Mouse (Mus musculus) lung, postnatal 0 days (tissue): ENCODE results near the gene Abca7. TPM values are rescaled to one million over a fixed set of nuclear protein-coding genes. Genes with fewer than 3 reads are reported as not detected.

ENCODE experiments used
- ATAC-seq: fragments of 200-750 bp; cut with Nextera tagmentation; 2 replicates; pipeline ENCODE4 v1.8.0; 2017; ENCODE audit warnings: moderate library complexity
- DNase-seq: peaks from one replicate; pipeline ENCODE4 v3.0.0-alpha.2; 2016; ENCODE audit warnings: low spot score
- H3K27ac ChIP-seq: fragments of 300-500 bp; sonication (generic); 2 replicates; pipeline ENCODE4 v1.5.1; 2014; ENCODE audit warnings: antibody characterized with exemption, mild to moderate bottlenecking, low read length, mixed read lengths
- H3K27me3 ChIP-seq: fragments of 300-500 bp; sonication (generic); replicated peaks from 2 replicates; pipeline ENCODE4 v1.6.1; 2014; ENCODE audit warnings: low read length, mixed read lengths; ENCODE audit not compliant: insufficient read depth
- H3K36me3 ChIP-seq: fragments of 300-500 bp; sonication (generic); 2 replicates; pipeline ENCODE4 v1.6.1; 2014; ENCODE audit warnings: low read length, mixed read lengths; ENCODE audit not compliant: insufficient read depth
- H3K4me1 ChIP-seq: fragments of 300-500 bp; sonication (generic); 2 replicates; pipeline ENCODE4 v1.6.1; 2014; ENCODE audit warnings: antibody characterized with exemption, low read depth, low read length, mixed read lengths; ENCODE audit not compliant: insufficient read depth
- H3K4me2 ChIP-seq: fragments of 300-500 bp; sonication (generic); replicated peaks from 2 replicates; pipeline ENCODE4 v1.6.1; 2014; ENCODE audit warnings: low read depth, mild to moderate bottlenecking, low read length, moderate library complexity, mixed read lengths
- H3K4me3 ChIP-seq: fragments of 300-500 bp; sonication (generic); 2 replicates; pipeline ENCODE4 v1.5.1; 2014; ENCODE audit warnings: low read depth, low read length
- H3K9ac ChIP-seq: fragments of 300-500 bp; sonication (generic); replicated peaks from 2 replicates; pipeline ENCODE4 v1.6.1; 2014; ENCODE audit warnings: low read depth, mild to moderate bottlenecking
- H3K9me3 ChIP-seq: fragments of 300-500 bp; sonication (generic); 2 replicates; pipeline ENCODE4 v1.6.1; 2016; ENCODE audit warnings: low read length, mixed read lengths
- CTCF ChIP-seq: IDR thresholded peaks from 2 replicates; pipeline ENCODE4 v1.5.1; 2016; ENCODE audit warnings: antibody characterized with exemption, mild to moderate bottlenecking
- EP300 ChIP-seq: IDR thresholded peaks from 2 replicates; pipeline ENCODE4 v1.6.1; 2016; ENCODE audit warnings: antibody characterized with exemption, mild to moderate bottlenecking, control low read depth
- WGBS: fragments of 180-500 bp; shearing (Covaris S2); extraction: QIAGEN DNeasy Blood & Tissue Kit; methylation state at CpG from one replicate; pipeline ENCODE4 v1.1.7; 2014; 5-methylcytosine and 5-hydroxymethylcytosine counted together
- polyA plus RNA-seq: library from polyadenylated mRNA; unstranded; fragments of >200 nt; fragmentation: Nextera tagmentation; extraction: Ambion mirVana; gene quantifications from 2 replicates; pipeline ENCODE4 v1.2.1, GENCODE M21; 2015

Abca7 gene
- polyA plus RNA-seq, 1 experiment from 2014 or later = 5.5 TPM

- H3K4me1 ChIP-seq = peaks cover 5% of the 10 kb centered on the region
- TF ChIP-seq EP300 (no peak), CTCF (no peak)
- H3K4me3 ChIP-seq = no peak overlapping the region
- DNase-seq (no peak), ATAC-seq (no peak)
- H3K36me3 ChIP-seq = peaks cover 40% of the 10 kb centered on the region
- 96% methylated on average over 20 of the region's 21 CpGs for WGBS
- no peak overlapping the region for H3K27ac ChIP-seq
- no peaks in the 10 kb centered on the region for H3K9me3 ChIP-seq
- no peaks in the 10 kb centered on the region for H3K27me3 ChIP-seq
- H3K4me2 ChIP-seq = no peak overlapping the region
- H3K9ac ChIP-seq = no peak overlapping the region
Measured at GRCm38 (mm10) chr10:79978061-79978460, 18.2 kb upstream of the Abca7 start.

DNA sequence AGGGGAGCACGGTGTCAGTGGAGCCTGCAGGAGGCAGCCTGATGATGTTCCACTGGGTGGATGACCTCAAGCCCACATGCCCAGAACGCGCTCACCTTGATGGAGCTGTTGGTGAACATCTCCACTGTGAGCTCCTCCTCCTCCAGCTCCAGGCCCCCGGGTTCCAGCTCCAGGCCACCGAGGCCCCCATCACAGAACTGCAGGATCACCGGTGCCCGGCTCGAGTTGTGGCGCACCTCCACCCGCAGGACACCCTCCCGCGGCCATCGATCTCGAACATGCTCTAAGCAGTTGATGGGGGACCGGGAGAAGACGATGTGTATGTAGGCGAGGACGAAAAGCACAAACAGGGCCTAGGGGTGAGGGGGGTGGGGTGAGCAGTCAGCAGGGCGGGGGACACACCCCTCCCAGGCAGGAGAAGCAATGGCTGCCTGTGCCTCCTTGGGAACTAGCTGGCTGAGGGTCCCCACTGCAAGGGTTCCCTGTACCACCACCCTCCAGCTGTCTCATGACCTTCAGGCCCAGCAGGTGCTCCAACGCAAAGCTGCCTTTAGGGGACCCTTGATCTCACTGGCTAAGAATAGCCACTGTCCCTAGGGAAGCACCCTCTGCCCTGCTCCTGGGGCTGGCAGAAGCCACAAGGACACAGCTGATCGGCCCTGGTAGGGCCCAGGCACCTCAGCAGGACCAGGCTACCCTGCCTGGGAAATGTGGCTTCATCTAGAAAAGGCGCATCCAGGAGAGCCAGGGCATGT, 16.7 kb upstream of the Abca7 start:
- H3K27me3 ChIP-seq = no peaks in the 10 kb centered on the region
- H3K4me2 ChIP-seq = no peak overlapping the region
- no peaks in the 10 kb centered on the region for H3K9me3 ChIP-seq
- no peak overlapping the region for H3K4me3 ChIP-seq
- ATAC-seq (no peak), DNase-seq (no peak)
- H3K9ac ChIP-seq = no peak overlapping the region
- no peak for TF ChIP-seq EP300
- no peak for TF ChIP-seq CTCF
- 93% methylated on average over 22 of the region's 22 CpGs for WGBS
- H3K4me1 ChIP-seq = peaks cover 10% of the 10 kb centered on the region
- peaks cover 40% of the 10 kb centered on the region for H3K36me3 ChIP-seq
- no peak overlapping the region for H3K27ac ChIP-seq

- 68% methylated on average over 5 of the region's 5 CpGs for WGBS
- Histone ChIP-seq H3K9me3 (no peaks in the 10 kb centered on the region), H3K36me3 (peaks cover 9% of the 10 kb centered on the region; the same call in 1 of the 2 replicates), H3K4me3 (peak overlapping the region; percentile 73), H3K27ac (peak overlapping the region; percentile 99), H3K27me3 (no peaks in the 10 kb centered on the region), H3K4me2 (peak overlapping the region; percentile 78), H3K9ac (peak overlapping the region; percentile 74), H3K4me1 (peaks cover 25% of the 10 kb centered on the region)
- TF ChIP-seq CTCF (no peak), EP300 (no peak)
- DNase-seq (no peak), ATAC-seq (no peak)
Measured at GRCm38 (mm10) chr10:79983205-79983604, 13.1 kb upstream of the Abca7 start.

DNA sequence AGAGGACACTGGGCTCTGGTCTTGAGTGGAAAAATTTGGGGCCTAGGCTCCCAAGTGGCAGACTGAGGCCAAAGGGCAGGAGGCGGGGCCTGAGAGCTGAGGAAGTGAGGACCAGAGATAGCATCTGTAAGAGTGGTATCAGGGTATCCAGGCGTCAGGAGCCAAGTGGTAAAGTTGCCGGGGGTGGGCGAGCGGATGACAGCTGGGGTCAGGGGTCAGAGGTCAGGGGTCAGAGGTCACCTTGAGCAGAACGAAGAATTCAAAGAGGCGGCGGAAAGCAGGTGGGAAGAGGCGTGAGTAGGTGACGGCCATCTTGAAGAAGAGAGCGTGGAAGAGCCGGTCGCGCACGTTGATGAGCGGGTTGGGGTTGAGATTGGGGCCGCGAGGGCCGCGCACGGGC, 12.6 kb upstream of the Abca7 start:
- WGBS = 1% methylated on average over 11 of the region's 21 CpGs
- Histone ChIP-seq H3K9me3 (no peaks in the 10 kb centered on the region), H3K4me1 (peaks cover 25% of the 10 kb centered on the region), H3K27me3 (no peaks in the 10 kb centered on the region), H3K36me3 (peaks cover 8% of the 10 kb centered on the region; the same call in 1 of the 2 replicates), H3K27ac (peak overlapping the region; percentile 99), H3K4me3 (peak overlapping the region; percentile 73), H3K9ac (peak overlapping the region; percentile 74), H3K4me2 (peak overlapping the region; percentile 78)
- TF ChIP-seq CTCF (no peak), EP300 (no peak)
- ATAC-seq (no peak), DNase-seq (peak; percentile 64)

DNA sequence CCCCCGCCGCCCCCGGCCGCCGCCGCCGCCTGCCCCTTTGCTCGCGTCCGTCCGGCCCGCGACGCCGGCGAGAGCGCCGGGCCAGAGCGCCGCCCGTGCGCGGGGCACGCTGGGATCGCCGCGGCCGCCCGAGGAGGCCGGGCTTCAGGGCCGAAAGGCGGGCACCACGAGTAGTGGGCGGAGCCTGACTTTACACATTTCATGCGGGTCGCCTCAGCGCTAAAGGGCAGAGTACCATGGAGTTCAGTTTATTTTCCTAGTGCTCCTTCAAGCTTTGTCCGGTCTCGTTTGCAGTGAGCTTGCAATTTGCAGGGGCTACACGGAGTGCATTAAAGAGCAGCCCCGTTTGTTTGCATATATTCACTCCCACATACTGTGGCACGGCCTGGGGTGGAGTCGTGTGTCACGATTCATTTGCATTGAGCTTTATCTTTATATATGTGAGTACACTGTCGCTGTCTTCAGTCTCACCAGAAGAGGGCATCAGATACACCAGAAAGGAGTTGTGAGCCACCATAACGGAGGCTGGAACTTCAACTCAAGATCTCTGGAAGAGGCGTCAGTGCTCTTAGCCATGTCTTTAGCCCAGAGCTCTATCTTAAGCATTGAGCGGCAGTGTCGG, 12.0 kb upstream of the Abca7 start, which contains the start of gene Tmem259:
Gene Tmem259, minus strand, starts transcription at position 136 of the 622 bp plus-strand sequence.
- H3K4me3 ChIP-seq = peak within 1 kb of the TSS; percentile 73
- TF ChIP-seq EP300 (0 out of 2 replicates have a peak, but pooled peaks have one; percentile 26), CTCF (peak; percentile 88)
- H3K36me3 ChIP-seq = peaks cover 2% of the 10 kb centered on the region; the same call in 1 of the 2 replicates
- H3K27me3 ChIP-seq = no peaks in the 10 kb centered on the region
- peak; percentile 96 for DNase-seq
- 2% methylated on average over 39 of the region's 49 CpGs for WGBS
- H3K4me2 ChIP-seq = peak within 1 kb of the TSS; percentile 78
- peaks cover 25% of the 10 kb centered on the region for H3K4me1 ChIP-seq
- H3K9ac ChIP-seq = peak within 1 kb of the TSS; percentile 74
- peak; percentile 69 for ATAC-seq
- no peaks in the 10 kb centered on the region for H3K9me3 ChIP-seq
- peak within 1 kb of the TSS; percentile 99 for H3K27ac ChIP-seq

- Histone ChIP-seq H3K36me3 (no peaks in the 10 kb centered on the region), H3K9ac (peak overlapping the region; percentile 62), H3K4me2 (peak overlapping the region; percentile 78), H3K4me3 (peak overlapping the region; percentile 73), H3K27ac (peak overlapping the region; percentile 99), H3K27me3 (no peaks in the 10 kb centered on the region), H3K4me1 (peaks cover 25% of the 10 kb centered on the region), H3K9me3 (no peaks in the 10 kb centered on the region)
- peak; percentile 100 for DNase-seq
- under 1% methylated on average over 22 of the region's 22 CpGs for WGBS
- no peak for TF ChIP-seq CTCF
- no peak; the same call in 1 of the 2 replicates for TF ChIP-seq EP300
- ATAC-seq = peak; percentile 87
Measured at GRCm38 (mm10) chr10:79984871-79985270, 11.4 kb upstream of the Abca7 start.
